Mouse (Mus musculus) neural tube, embryonic 11.5 days (tissue): ENCODE data around the gene Tmem163. TPM values are rescaled to one million over a fixed set of nuclear protein-coding genes. Genes with fewer than 3 reads are reported as not detected.

ENCODE experiments used
- ATAC-seq: fragments of 200-750 bp; cut with Nextera tagmentation; 2 replicates; pipeline ENCODE4 v1.8.0; 2017; ENCODE audit warnings: moderate number of reproducible peaks, mild to moderate bottlenecking, moderate TSS enrichment, moderate library complexity; ENCODE audit not compliant: insufficient read depth, low FRiP score, low TSS enrichment
- DNase-seq: peaks from one replicate; pipeline ENCODE4 v3.0.0-alpha.2; 2015; ENCODE audit warnings: low spot score
- H3K27ac ChIP-seq: fragments of 300-500 bp; sonication (generic); 2 replicates; pipeline ENCODE4 v1.5.1; 2014; ENCODE audit warnings: low read depth, mild to moderate bottlenecking, low read length
- H3K27me3 ChIP-seq: fragments of 300-500 bp; sonication (generic); 2 replicates; pipeline ENCODE4 v1.6.1; 2014; ENCODE audit warnings: mild to moderate bottlenecking, low read length, mixed read lengths; ENCODE audit not compliant: control insufficient read depth, insufficient read depth
- H3K36me3 ChIP-seq: fragments of 300-500 bp; sonication (generic); 2 replicates; pipeline ENCODE4 v1.6.1; 2014; ENCODE audit warnings: mild to moderate bottlenecking, low read length, moderate library complexity, mixed read lengths; ENCODE audit not compliant: control insufficient read depth, insufficient read depth
- H3K4me1 ChIP-seq: fragments of 300-500 bp; sonication (generic); 2 replicates; pipeline ENCODE4 v1.6.1; 2014; ENCODE audit warnings: low read length, mixed read lengths; ENCODE audit not compliant: control insufficient read depth, insufficient read depth
- H3K4me2 ChIP-seq: fragments of 300-500 bp; sonication (generic); 2 replicates; pipeline ENCODE4 v1.6.1; 2014; ENCODE audit warnings: low read depth, mild to moderate bottlenecking, moderate library complexity
- H3K4me3 ChIP-seq: fragments of 300-500 bp; sonication (generic); 2 replicates; pipeline ENCODE4 v1.5.1; 2014; ENCODE audit warnings: low read depth, low read length
- H3K9ac ChIP-seq: fragments of 300-500 bp; sonication (generic); 2 replicates; pipeline ENCODE4 v1.6.1; 2014; ENCODE audit warnings: mild to moderate bottlenecking, low read length
- H3K9me3 ChIP-seq: fragments of 300-500 bp; sonication (generic); 2 replicates; pipeline ENCODE4 v1.6.1; 2016; ENCODE audit warnings: low read length; ENCODE audit not compliant: control insufficient read depth
- whole genome bisulfite sequencing: fragments of 180-500 bp; shearing (Covaris S2); extraction: QIAGEN DNeasy Blood & Tissue Kit; methylation state at CpG from one replicate; pipeline ENCODE4 v1.1.7; 2014; 5-methylcytosine and 5-hydroxymethylcytosine counted together
- polyA plus RNA-seq: library from polyadenylated mRNA; unstranded; fragments of >200 nt; fragmentation: Nextera tagmentation; extraction: Ambion mirVana; gene quantifications from 2 replicates; pipeline ENCODE4 v1.2.1, GENCODE M21; 2014

Gene Tmem163
- polyA plus RNA-seq, 1 experiment from 2014 or later: 32.0 TPM

DNA sequence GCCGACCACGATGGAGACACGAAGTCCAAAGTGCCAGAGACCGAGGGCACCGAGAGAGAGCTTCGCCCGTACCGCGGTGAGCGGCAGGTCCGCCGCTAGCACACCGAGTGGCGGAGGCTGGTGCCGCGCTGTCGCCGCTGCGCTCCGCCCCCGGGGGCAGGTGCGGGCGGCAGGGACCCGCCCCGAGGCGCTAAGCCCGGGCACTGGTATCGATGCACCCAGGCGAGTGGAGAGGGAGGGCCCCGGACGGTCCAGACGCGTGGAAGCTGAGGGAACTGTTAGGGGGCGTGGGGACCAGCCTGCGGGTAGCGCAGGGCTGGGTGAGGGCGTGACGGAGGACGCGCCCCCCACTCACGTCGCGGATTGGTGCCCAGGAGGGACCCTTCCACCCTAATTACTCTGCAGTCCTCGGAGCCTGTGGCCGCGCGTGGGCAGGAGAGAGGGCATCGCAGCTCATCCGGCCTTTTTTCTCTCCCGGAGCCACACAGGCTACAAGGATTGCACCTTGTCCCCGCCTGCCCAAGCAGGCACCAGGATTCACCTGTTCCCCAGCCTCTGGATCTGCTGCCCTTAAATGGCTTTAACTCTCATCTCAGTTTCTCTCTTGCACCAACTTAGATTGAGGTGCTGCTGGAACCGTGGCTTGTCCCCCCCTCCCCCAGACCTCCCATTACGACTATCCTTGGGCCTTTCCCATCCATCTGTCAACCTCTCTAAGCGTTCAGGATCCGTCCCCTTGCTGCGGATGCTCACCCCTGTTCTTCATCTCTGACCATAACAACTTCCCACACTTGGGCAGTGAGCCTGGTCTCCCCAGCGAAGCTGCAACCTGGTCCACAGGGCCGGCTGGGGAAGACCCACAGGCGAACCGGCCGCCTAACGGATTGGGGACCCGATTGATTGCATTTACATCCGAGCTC is 1.4 kb downstream of the Tmem163 start:
- ATAC-seq: peak; percentile 70
- Histone ChIP-seq H3K36me3 (no peaks in the 10 kb centered on the region), H3K9me3 (no peaks in the 10 kb centered on the region), H3K27me3 (peaks cover 62% of the 10 kb centered on the region), H3K4me2 (peak overlapping the region; percentile 80), H3K4me3 (peak overlapping the region; percentile 49), H3K27ac (peak overlapping the region; percentile 75), H3K9ac (peak overlapping the region; percentile 58), H3K4me1 (peaks cover 13% of the 10 kb centered on the region)
- peak; percentile 57 for DNase-seq
- WGBS: 3% methylated on average over 56 of the region's 64 CpGs

- H3K36me3 ChIP-seq: no peaks in the 10 kb centered on the region
- peak overlapping the region; percentile 75 for H3K27ac ChIP-seq
- H3K4me2 ChIP-seq: peak overlapping the region; percentile 80
- no peaks in the 10 kb centered on the region for H3K9me3 ChIP-seq
- H3K9ac ChIP-seq: peak overlapping the region; percentile 58
- WGBS: under 1% methylated on average over 44 of the region's 44 CpGs
- peak overlapping the region; percentile 49 for H3K4me3 ChIP-seq
- DNase-seq: peak; percentile 50
- H3K4me1 ChIP-seq: peaks cover 13% of the 10 kb centered on the region
- peaks cover 62% of the 10 kb centered on the region for H3K27me3 ChIP-seq
- ATAC-seq: peak; percentile 40
Measured at GRCm38 (mm10) chr1:127677131-127677631, 2.2 kb downstream of the Tmem163 start.

DNA sequence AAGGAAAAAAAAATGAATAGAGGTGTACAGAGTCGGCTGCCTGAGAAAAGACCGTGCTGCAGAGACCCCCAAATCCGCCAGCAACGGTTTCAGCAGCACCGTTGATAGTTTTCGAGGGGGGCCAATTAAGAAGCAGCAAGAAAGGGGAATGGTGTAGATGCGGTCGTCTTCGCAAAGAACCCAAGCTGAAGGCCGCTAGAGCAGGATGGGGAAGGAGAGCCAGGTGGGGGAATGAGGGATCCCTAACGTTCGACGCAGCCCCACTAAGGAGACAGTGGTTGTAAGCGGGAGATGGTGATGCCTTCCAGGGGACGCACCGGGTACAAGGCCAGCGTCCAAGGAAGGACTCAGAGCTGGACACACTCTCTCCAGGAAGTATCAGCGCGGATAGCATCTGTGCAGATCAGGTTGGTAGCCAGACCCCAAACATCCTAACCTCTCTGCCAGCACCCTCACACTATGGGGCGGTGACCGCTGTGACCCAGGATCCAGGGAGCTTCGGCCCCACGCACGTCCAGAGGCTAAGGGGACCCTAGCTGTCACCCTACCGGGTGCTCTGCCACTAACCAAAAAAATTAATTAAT is 2.7 kb downstream of the Tmem163 start:
- Histone ChIP-seq H3K9ac (peak overlapping the region; percentile 58), H3K9me3 (no peaks in the 10 kb centered on the region), H3K4me3 (peak overlapping the region; percentile 49), H3K27ac (no peak overlapping the region), H3K4me1 (peaks cover 13% of the 10 kb centered on the region), H3K36me3 (no peaks in the 10 kb centered on the region), H3K4me2 (peak overlapping the region; percentile 80), H3K27me3 (peaks cover 62% of the 10 kb centered on the region)
- ATAC-seq (no peak), DNase-seq (peak; percentile 36)
- 5% methylated on average over 25 of the region's 25 CpGs for WGBS

DNA sequence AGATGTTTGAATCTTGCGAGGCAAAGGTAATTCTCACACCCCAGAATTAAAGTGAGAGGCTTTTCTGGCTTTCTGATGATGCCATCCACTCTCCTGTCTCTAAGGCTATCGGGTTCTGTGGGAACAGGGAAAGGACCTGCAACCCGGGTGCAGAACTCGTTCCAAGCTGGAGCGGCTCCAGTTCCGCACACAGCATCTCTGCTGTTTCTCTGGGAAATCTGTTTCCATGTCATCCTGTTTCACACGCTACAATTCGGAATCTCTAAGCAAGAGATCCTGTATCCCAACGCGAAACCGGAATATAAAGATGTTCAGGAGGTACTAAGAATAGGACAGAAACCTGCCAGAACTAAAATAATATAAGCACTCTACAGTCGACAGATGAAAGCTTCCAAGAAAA is 3.2 kb downstream of the Tmem163 start:
- H3K4me1 ChIP-seq: peaks cover 13% of the 10 kb centered on the region
- H3K9ac ChIP-seq: peak overlapping the region; percentile 58; the same call in 1 of the 2 replicates
- WGBS: 34% methylated on average over 12 of the region's 12 CpGs
- DNase-seq (peak; percentile 15), ATAC-seq (no peak)
- no peaks in the 10 kb centered on the region for H3K9me3 ChIP-seq
- H3K4me2 ChIP-seq: peak overlapping the region; percentile 80; the same call in 1 of the 2 replicates
- peaks cover 62% of the 10 kb centered on the region for H3K27me3 ChIP-seq
- no peak overlapping the region for H3K27ac ChIP-seq
- H3K4me3 ChIP-seq: peak overlapping the region; percentile 49
- no peaks in the 10 kb centered on the region for H3K36me3 ChIP-seq

DNA sequence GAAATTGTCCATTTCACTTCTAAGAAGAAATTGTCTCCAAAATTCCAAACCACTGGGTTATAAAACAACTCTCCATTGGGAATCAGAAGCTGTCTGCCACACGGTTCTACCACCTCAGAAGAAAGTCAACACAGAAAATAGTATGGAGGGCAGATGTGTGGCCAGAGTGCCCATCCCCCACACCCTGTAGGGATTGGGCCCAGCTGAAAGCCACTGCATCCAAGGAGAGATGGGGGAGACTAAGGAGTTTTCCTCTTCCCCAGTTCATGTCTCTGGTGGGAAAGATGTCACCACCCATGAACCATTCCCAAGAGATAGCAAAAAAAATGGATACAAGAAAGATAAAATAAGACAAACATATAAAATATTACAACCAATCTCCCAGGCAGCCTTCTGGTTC is 4.1 kb downstream of the Tmem163 start:
- peaks cover 62% of the 10 kb centered on the region for H3K27me3 ChIP-seq
- H3K4me3 ChIP-seq: peak overlapping the region; percentile 49; the same call in 1 of the 2 replicates
- peak; percentile 16 for DNase-seq
- no peak overlapping the region for H3K27ac ChIP-seq
- no peaks in the 10 kb centered on the region for H3K36me3 ChIP-seq
- H3K9ac ChIP-seq: no peak overlapping the region
- WGBS: 35% methylated on average over 1 of the region's 1 CpGs
- H3K4me1 ChIP-seq: peaks cover 13% of the 10 kb centered on the region
- ATAC-seq: no peak
- H3K9me3 ChIP-seq: no peaks in the 10 kb centered on the region
- peak overlapping the region; percentile 14; the same call in 1 of the 2 replicates for H3K4me2 ChIP-seq

- Histone ChIP-seq H3K27me3 (peaks cover 48% of the 10 kb centered on the region), H3K4me3 (no peak overlapping the region), H3K36me3 (no peaks in the 10 kb centered on the region), H3K9me3 (0 out of 2 replicates have a peak, but pooled peaks cover 3% of the 10 kb centered on the region), H3K9ac (no peak overlapping the region), H3K27ac (no peak overlapping the region), H3K4me2 (peak overlapping the region; percentile 9; the same call in 1 of the 2 replicates), H3K4me1 (peaks cover 13% of the 10 kb centered on the region)
- 74% methylated on average over 10 of the region's 10 CpGs for WGBS
- DNase-seq: peak; percentile 6
- no peak for ATAC-seq
Measured at GRCm38 (mm10) chr1:127673221-127674050, 5.9 kb downstream of the Tmem163 start.

DNA sequence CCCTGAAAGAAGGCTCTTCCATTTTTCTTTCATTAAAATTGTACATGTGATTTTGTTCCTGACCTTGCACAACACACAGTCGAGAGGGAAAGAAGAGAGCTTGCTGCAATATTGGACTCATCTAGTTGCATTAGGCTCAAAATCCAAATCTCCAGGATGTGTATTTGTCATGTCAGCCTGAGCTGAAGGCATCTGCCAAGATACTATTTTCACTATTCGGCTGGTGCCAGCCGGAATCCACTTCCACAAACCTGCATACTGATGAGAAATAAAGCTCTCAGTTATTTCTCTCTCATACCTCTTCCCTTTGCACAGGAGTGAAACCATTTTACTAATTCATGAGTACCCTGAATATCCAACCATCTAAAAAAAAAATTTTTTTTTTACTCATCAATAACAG is 11.2 kb downstream of the Tmem163 start:
- H3K9me3 ChIP-seq: 0 out of 2 replicates have a peak, but pooled peaks cover 3% of the 10 kb centered on the region
- H3K4me1 ChIP-seq: no peaks in the 10 kb centered on the region; the same call in 1 of the 2 replicates
- no peak overlapping the region for H3K9ac ChIP-seq
- H3K36me3 ChIP-seq: no peaks in the 10 kb centered on the region
- H3K4me2 ChIP-seq: no peak overlapping the region
- H3K4me3 ChIP-seq: no peak overlapping the region
- H3K27me3 ChIP-seq: no peaks in the 10 kb centered on the region; the same call in 1 of the 2 replicates
- ATAC-seq (no peak), DNase-seq (peak; percentile 6)
- 82% methylated on average over 3 of the region's 3 CpGs for WGBS
- H3K27ac ChIP-seq: no peak overlapping the region
